Mouse (Mus musculus): ENCODE results near the gene Chst2. TPM values are rescaled to one million over a fixed set of nuclear protein-coding genes. Genes with fewer than 3 reads are reported as not detected.

The Chst2 gene
- total RNA-seq, 2 experiments from 2014 or later = 0.43 to 0.53 TPM

GRCm38 (mm10) chr9:95405946-95406570, 464 bp downstream of the Chst2 start:
- Histone ChIP-seq H3K27ac (peak overlapping the region; percentile 73), H3K4me3 (peak overlapping the region; percentile 84)
- intact Hi-C loops (cut with DNase I) = loop anchor here (5.0 kb wide), 2 partner anchors 539 to 669 kb away; no protein-coding TSS in a partner anchor
- peak; percentile 58 for DNase-seq
- no peak for TF ChIP-seq CTCF (IDR thresholded peaks at IDR 0.05)

DNA sequence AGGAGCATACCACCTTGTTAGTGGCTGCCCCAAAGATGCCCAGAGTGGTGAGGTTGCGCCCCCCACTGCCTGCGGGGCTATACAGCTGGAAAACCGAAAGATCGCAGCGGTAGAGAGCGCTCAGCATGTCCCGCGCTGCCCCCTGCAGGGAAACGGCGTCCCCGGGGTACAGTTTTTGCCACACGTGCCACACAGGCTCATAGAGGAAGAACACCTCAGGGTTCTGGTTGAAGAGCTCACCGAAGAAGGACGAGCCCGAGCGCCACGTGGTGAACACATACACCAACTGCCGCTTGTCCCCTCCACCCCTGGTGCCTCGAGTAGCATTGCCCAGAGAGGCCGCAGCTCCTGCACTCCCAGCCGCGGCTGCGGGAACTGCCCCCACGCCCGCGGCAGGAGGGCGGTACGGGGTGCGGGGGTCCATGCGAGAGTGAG, 994 bp downstream of the Chst2 start:
- intact Hi-C loops (cut with DNase I) = loop anchor here (5.0 kb wide), 2 partner anchors 538 to 668 kb away; no protein-coding TSS in a partner anchor
- H3K4me3 ChIP-seq = peak overlapping the region; percentile 84
- no peak overlapping the region for H3K27ac ChIP-seq
- peak; percentile 69 for TF ChIP-seq CTCF (IDR thresholded peaks at IDR 0.05)
- peak; percentile 69 for DNase-seq

DNA sequence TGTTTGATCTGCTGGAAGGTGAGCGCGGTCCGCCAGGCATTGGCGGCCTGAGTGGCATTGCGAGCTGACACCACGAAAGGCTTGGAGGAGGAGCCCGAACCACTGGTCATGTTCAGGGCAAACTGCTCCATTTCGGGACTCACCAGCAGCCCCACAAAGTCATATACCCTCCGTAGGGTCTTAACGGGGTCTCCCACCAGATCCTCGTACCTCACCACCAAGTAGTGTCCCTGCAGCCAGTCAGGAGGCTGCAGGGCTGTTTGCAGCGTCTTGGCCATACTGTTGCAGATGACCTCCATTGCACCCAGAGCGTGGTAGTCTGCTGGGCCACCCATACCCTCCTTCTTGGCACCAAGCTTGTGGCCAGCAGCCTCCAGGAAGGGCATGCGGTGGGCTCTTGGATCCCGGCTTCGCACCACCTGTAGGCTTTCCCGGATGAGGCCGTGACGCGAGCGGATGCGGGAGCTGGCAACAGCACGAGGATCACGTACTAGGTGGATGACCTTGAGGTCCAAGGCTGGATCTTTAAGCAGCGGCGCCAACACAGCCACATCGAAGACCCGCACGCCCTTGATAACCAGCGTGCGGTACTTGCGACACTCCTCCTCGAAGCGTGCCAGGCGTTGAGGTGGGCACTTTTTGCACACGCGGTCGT, 1.6 kb downstream of the Chst2 start:
- peak overlapping the region; percentile 84 for H3K4me3 ChIP-seq
- no peak for TF ChIP-seq CTCF (IDR thresholded peaks at IDR 0.05)
- intact Hi-C loops (cut with DNase I) = loop anchor here (5.0 kb wide), 2 partner anchors 538 to 668 kb away; no protein-coding TSS in a partner anchor
- no peak for DNase-seq
- no peak overlapping the region for H3K27ac ChIP-seq

- intact Hi-C loops (cut with DNase I) = no loop called here
- no peak for DNase-seq
- Histone ChIP-seq H3K4me3 (no peak overlapping the region), H3K27ac (no peak overlapping the region)
- no peak for TF ChIP-seq CTCF (IDR thresholded peaks at IDR 0.05)
These were observed 4.8 kb downstream of the Chst2 start for GRCm38 (mm10) chr9:95401686-95402085.

DNA sequence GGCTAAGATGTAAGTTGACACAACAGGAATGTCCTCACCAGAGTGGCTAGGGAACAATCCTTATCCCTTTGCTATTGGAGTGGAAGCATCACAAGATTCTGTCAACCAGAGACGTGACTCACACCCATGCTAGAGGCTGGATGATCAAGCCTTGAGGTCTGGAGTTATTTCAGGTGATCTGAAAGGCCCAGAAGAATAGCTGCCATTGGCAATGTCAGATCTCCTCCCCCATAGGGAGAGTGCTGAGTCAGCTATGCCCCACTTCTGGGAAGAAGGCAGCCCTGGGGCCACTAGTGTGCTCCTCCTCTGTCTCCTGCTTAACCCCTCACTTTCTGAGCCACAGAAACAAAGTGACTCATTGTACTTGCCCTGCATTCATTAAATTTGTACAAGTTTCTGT, 14.5 kb downstream of the Chst2 start:
- TF ChIP-seq CTCF (IDR thresholded peaks at IDR 0.05) = no peak
- intact Hi-C loops (cut with DNase I) = no loop called here
- Histone ChIP-seq H3K4me3 (no peak overlapping the region), H3K27ac (no peak overlapping the region)
- no peak for DNase-seq

- DNase-seq = no peak
- no peak for TF ChIP-seq CTCF (IDR thresholded peaks at IDR 0.05)
- intact Hi-C loops (cut with DNase I) = no loop called here
- Histone ChIP-seq H3K4me3 (no peak overlapping the region), H3K27ac (no peak overlapping the region)
These were observed 16.6 kb downstream of the Chst2 start for GRCm38 (mm10) chr9:95389956-95390355.

- intact Hi-C loops (cut with DNase I) = no loop called here
- Histone ChIP-seq H3K27ac (no peak overlapping the region), H3K4me3 (no peak overlapping the region)
- TF ChIP-seq CTCF (IDR thresholded peaks at IDR 0.05) = no peak
- DNase-seq = no peak
These were observed 18.6 kb downstream of the Chst2 start for GRCm38 (mm10) chr9:95387881-95388380.

DNA sequence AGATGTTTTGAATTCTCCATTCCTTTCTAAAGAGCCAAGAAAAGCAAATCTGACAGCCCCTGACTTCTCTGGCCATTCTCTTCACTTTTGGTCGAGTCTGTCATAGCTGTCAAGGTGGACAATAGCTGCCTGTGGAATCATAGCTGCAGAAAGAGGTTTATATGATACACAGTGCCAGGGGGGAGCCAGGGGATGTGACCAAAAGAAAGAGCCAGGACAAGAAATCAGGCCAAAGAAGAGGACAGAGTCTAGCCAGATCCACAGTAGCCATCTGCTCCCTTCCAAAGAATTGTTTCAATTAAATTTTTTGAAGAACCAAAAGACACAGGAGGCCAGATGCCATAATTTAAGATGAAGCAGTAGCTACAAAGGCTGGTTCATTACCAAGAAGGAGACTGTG, 30.6 kb downstream of the Chst2 start:
- H3K4me3 ChIP-seq = no peak overlapping the region
- no peak for DNase-seq
- intact Hi-C loops (cut with DNase I) = no loop called here
- no peak for TF ChIP-seq CTCF (IDR thresholded peaks at IDR 0.05)
- no peak overlapping the region for H3K27ac ChIP-seq

DNA sequence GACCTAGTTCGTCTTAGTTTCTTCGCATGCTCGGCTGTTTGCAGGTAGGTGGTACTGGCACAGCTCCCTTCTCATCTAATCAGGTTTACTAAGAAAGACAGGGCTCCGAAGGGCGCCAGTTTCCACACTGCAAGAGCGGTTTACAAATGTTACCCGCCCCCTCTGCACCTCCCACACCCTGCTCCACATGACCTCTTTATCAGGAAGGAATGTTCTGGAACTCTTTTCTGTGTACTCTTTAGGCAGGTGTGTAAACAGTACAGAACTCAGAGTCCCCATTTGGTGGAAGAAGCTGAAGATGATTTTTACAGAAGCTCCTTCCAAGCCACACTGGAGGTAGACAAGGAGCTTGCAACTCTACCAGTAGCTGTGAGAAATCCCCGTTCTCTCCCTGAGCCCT, 31.2 kb downstream of the Chst2 start:
- TF ChIP-seq CTCF (IDR thresholded peaks at IDR 0.05) = no peak
- intact Hi-C loops (cut with DNase I) = no loop called here
- DNase-seq = no peak
- Histone ChIP-seq H3K4me3 (no peak overlapping the region), H3K27ac (no peak overlapping the region)

DNA sequence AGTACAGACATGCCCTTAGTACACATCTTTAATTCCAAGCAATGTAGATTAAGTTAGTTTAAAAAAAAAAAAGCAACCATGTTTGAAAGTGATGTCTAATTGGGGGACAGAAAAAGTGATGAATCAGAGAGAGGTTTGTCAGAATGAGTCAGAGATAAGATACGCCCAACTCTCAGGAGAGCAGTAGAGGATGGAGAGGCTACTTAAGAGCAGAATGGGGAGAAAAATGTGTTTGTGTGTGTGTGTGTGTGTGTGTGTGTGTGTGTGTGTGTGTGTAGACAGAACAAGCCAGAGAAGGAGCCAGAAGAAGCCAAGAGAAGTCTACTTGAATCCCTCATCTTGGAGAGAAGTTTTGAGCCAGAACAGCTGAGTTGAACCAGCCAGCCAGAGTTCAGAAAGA, 32.8 kb downstream of the Chst2 start:
- no peak for TF ChIP-seq CTCF (IDR thresholded peaks at IDR 0.05)
- DNase-seq = no peak
- no peak overlapping the region for H3K4me3 ChIP-seq
- intact Hi-C loops (cut with DNase I) = no loop called here
- H3K27ac ChIP-seq = no peak overlapping the region

DNA sequence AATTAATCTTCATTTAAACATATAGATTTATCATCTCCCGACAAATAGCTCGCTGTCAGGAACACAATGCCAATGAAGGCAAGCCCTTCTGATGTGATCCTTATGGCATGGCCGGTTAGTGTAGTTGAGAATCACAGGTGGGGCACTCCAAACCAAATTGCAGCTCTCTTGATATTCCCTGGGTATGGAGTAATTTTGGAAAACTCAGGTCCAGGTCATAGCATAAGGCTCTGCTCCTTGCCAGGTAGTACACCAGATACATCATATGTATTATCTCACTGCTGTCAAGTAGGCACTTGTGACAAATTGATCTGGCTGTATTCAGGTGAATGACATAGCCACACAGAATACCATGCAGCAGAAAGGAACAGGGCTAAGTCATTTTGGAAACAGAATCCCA, 40.6 kb downstream of the Chst2 start:
- no peak overlapping the region for H3K4me3 ChIP-seq
- no peak for TF ChIP-seq CTCF (IDR thresholded peaks at IDR 0.05)
- no peak for DNase-seq
- intact Hi-C loops (cut with DNase I) = no loop called here
- H3K27ac ChIP-seq = no peak overlapping the region

DNA sequence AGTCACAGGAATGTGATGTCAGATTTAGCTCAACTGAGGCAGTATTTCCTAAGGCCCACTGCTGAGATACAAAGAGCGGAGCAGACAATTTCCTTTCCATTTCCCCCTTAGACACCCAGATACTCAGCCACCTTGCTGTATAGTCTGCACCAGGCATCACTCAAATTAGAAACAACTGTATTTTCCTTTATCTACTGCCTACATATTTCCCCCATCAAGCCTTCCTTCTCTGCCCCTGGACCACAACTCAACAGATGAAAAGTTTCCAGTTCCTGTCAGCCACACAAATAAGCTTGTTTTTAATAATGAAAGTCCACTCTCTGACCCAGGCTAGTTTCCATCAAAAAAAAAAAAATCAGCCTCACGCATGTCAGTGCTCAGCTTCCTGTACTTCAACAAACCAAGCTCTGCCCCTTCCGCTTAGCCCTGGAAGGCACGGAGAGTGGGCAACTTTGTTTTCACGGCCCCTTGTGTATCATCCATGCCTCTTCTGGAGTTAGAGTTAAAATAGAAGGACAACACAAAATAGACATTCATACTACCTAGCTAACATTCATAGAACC, 52.6 kb downstream of the Chst2 start:
- intact Hi-C loops (cut with DNase I) = no loop called here
- no peak overlapping the region for H3K4me3 ChIP-seq
- TF ChIP-seq CTCF (IDR thresholded peaks at IDR 0.05) = no peak
- no peak overlapping the region for H3K27ac ChIP-seq
- no peak for DNase-seq

DNA sequence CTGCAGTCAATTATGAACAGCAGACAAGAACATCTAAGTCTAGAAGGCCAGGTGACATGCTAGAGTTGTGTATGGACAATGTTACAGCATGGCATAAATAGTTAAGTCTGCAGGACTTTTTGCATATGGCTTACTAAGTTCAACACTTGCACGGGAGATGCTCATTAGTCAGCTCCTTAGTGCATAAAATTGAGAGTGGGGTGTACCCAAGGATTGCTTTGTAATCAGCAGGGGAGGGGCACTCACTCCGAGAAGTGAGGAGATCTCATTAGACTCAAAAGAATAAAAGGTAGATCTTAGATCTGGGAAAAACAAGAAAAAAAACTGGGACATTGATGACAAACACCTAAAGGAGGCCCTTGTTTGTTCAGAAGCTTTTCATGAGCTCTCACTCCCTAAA, 54.6 kb downstream of the Chst2 start:
- Histone ChIP-seq H3K27ac (no peak overlapping the region), H3K4me3 (no peak overlapping the region)
- no peak for TF ChIP-seq CTCF (IDR thresholded peaks at IDR 0.05)
- intact Hi-C loops (cut with DNase I) = no loop called here
- DNase-seq = no peak

All from gastrocnemius, adult 2 months (tissue).